Mouse (Mus musculus) lung, embryonic 14.5 days (tissue): ENCODE data around the gene Zkscan6. TPM values are rescaled to one million over a fixed set of nuclear protein-coding genes. Genes with fewer than 3 reads are reported as not detected.
A peak's percentile ranks its signal among the peaks of the same experiment; 100 is the strongest.

ENCODE experiments used
- ATAC-seq: fragments of 200-750 bp; cut with Nextera tagmentation; 2 replicates; pipeline ENCODE4 v1.8.0; 2017; ENCODE audit warnings: mild to moderate bottlenecking, moderate TSS enrichment, moderate library complexity; ENCODE audit not compliant: insufficient read depth
- DNase-seq: peaks from one replicate; pipeline ENCODE4 v3.0.0-alpha.2; 2015
- H3K27ac ChIP-seq: fragments of 300-500 bp; sonication (generic); 2 replicates; pipeline ENCODE4 v1.5.1; 2014; ENCODE audit warnings: low read depth, mild to moderate bottlenecking, moderate library complexity
- H3K27me3 ChIP-seq: fragments of 300-500 bp; sonication (generic); 2 replicates; pipeline ENCODE4 v1.6.1; 2014; ENCODE audit warnings: low read length, control low read depth; ENCODE audit not compliant: insufficient read depth
- H3K36me3 ChIP-seq: fragments of 300-500 bp; sonication (generic); 2 replicates; pipeline ENCODE4 v1.6.1; 2014; ENCODE audit warnings: control low read depth; ENCODE audit not compliant: insufficient read depth
- H3K4me1 ChIP-seq: fragments of 300-500 bp; sonication (generic); 2 replicates; pipeline ENCODE4 v1.6.1; 2014; ENCODE audit warnings: antibody characterized with exemption, control low read depth; ENCODE audit not compliant: insufficient read depth
- H3K4me2 ChIP-seq: fragments of 300-500 bp; sonication (generic); 2 replicates; pipeline ENCODE4 v1.6.1; 2014; ENCODE audit warnings: mild to moderate bottlenecking
- H3K4me3 ChIP-seq: fragments of 300-500 bp; sonication (generic); 2 replicates; pipeline ENCODE4 v1.5.1; 2014; ENCODE audit warnings: low read depth, low read length
- H3K9ac ChIP-seq: fragments of 300-500 bp; sonication (generic); 2 replicates; pipeline ENCODE4 v1.6.1; 2014
- H3K9me3 ChIP-seq: fragments of 300-500 bp; sonication (generic); 2 replicates; pipeline ENCODE4 v1.6.1; 2016; ENCODE audit warnings: low read depth, low read length, control low read depth
- CTCF ChIP-seq: IDR thresholded peaks from 2 replicates; pipeline ENCODE4 v1.5.1; 2016; ENCODE audit warnings: antibody characterized with exemption, low read depth
- whole genome bisulfite sequencing: fragments of 180-500 bp; shearing (Covaris S2); extraction: QIAGEN DNeasy Blood & Tissue Kit; methylation state at CpG from one replicate; pipeline ENCODE4 v1.1.7; 2014; 5-methylcytosine and 5-hydroxymethylcytosine counted together
- polyA plus RNA-seq: library from polyadenylated mRNA; unstranded; fragments of >200 nt; fragmentation: Nextera tagmentation; extraction: Ambion mirVana; gene quantifications from 2 replicates; pipeline ENCODE4 v1.2.1, GENCODE M21; 2014

The Zkscan6 gene
- polyA plus RNA-seq, 1 experiment from 2014 or later: 13.0 TPM

- no peaks in the 10 kb centered on the region for H3K9me3 ChIP-seq
- peak; percentile 34 for DNase-seq
- no peaks in the 10 kb centered on the region for H3K36me3 ChIP-seq
- no peaks in the 10 kb centered on the region for H3K27me3 ChIP-seq
- H3K9ac ChIP-seq: peak overlapping the region; percentile 97
- no peak for TF ChIP-seq CTCF
- under 1% methylated on average over 70 of the region's 71 CpGs for WGBS
- H3K4me1 ChIP-seq: peaks cover 7% of the 10 kb centered on the region
- peak overlapping the region; percentile 88 for H3K27ac ChIP-seq
- peak overlapping the region; percentile 98 for H3K4me3 ChIP-seq
- H3K4me2 ChIP-seq: peak overlapping the region; percentile 84
- ATAC-seq: peak; percentile 87
Measured at GRCm38 (mm10) chr11:65787421-65788151, 19.4 kb upstream of the Zkscan6 start.

GRCm38 (mm10) chr11:65788154-65788553 lies 18.8 kb upstream of the Zkscan6 start, which contains the start of gene Map2k4:
Map2k4 (minus strand) TSS chr11:65788297.
- H3K4me3 ChIP-seq: peak within 1 kb of the TSS; percentile 98
- no peaks in the 10 kb centered on the region for H3K36me3 ChIP-seq
- peak within 1 kb of the TSS; percentile 88 for H3K27ac ChIP-seq
- peaks cover 7% of the 10 kb centered on the region for H3K4me1 ChIP-seq
- no peaks in the 10 kb centered on the region for H3K9me3 ChIP-seq
- no peaks in the 10 kb centered on the region for H3K27me3 ChIP-seq
- peak within 1 kb of the TSS; percentile 84 for H3K4me2 ChIP-seq
- WGBS: 0% methylated on average over 30 of the region's 36 CpGs
- DNase-seq: peak; percentile 96
- peak; percentile 99 for ATAC-seq
- TF ChIP-seq CTCF: no peak
- H3K9ac ChIP-seq: peak within 1 kb of the TSS; percentile 97

GRCm38 (mm10) chr11:65794428-65795219 lies 12.4 kb upstream of the Zkscan6 start:
- Histone ChIP-seq H3K27ac (no peak overlapping the region), H3K4me1 (no peaks in the 10 kb centered on the region), H3K36me3 (no peaks in the 10 kb centered on the region), H3K4me3 (no peak overlapping the region), H3K4me2 (no peak overlapping the region), H3K9ac (no peak overlapping the region), H3K27me3 (no peaks in the 10 kb centered on the region), H3K9me3 (no peaks in the 10 kb centered on the region)
- TF ChIP-seq CTCF: no peak
- 51% methylated on average over 10 of the region's 10 CpGs for WGBS
- no peak for ATAC-seq
- no peak for DNase-seq

- TF ChIP-seq CTCF: no peak
- ATAC-seq: no peak
- WGBS: 82% methylated on average over 1 of the region's 1 CpGs
Measured at GRCm38 (mm10) chr11:65795896-65796295, 11.1 kb upstream of the Zkscan6 start.

GRCm38 (mm10) chr11:65801899-65802298 lies 5.1 kb upstream of the Zkscan6 start:
- H3K4me1 ChIP-seq: peaks cover 3% of the 10 kb centered on the region; the same call in 1 of the 2 replicates
- no peak overlapping the region for H3K4me2 ChIP-seq

More at GRCm38 (mm10) chr11:65795896-65796295, 11.1 kb upstream of the Zkscan6 start:
- Histone ChIP-seq H3K4me3 (no peak overlapping the region), H3K4me1 (no peaks in the 10 kb centered on the region), H3K27me3 (no peaks in the 10 kb centered on the region), H3K9me3 (no peaks in the 10 kb centered on the region), H3K36me3 (no peaks in the 10 kb centered on the region), H3K9ac (no peak overlapping the region), H3K27ac (no peak overlapping the region), H3K4me2 (no peak overlapping the region)
- no peak for DNase-seq

GRCm38 (mm10) chr11:65806321-65806904 lies 562 bp upstream of the Zkscan6 start:
- Histone ChIP-seq H3K9ac (peak overlapping the region; percentile 81), H3K27ac (peak overlapping the region; percentile 42; the same call in 1 of the 2 replicates), H3K4me1 (peaks cover 5% of the 10 kb centered on the region; the same call in 1 of the 2 replicates), H3K27me3 (no peaks in the 10 kb centered on the region), H3K36me3 (no peaks in the 10 kb centered on the region), H3K4me3 (peak overlapping the region; percentile 81), H3K9me3 (no peaks in the 10 kb centered on the region), H3K4me2 (peak overlapping the region; percentile 84)
- no peak; the same call in none of the 2 replicates for ATAC-seq
- DNase-seq: peak; percentile 57
- 1% methylated on average over 20 of the region's 20 CpGs for WGBS
- no peak for TF ChIP-seq CTCF

More at GRCm38 (mm10) chr11:65801899-65802298, 5.1 kb upstream of the Zkscan6 start:
- Histone ChIP-seq H3K9ac (no peak overlapping the region), H3K4me3 (no peak overlapping the region), H3K27me3 (no peaks in the 10 kb centered on the region), H3K36me3 (no peaks in the 10 kb centered on the region), H3K9me3 (no peaks in the 10 kb centered on the region), H3K27ac (no peak overlapping the region)
- 51% methylated on average over 3 of the region's 3 CpGs for WGBS
- DNase-seq (no peak), ATAC-seq (no peak)
- no peak for TF ChIP-seq CTCF
